Mouse (Mus musculus): Measurements from ENCODE around the gene Hs2st1.

GRCm38 (mm10) chr3:144413821-144414220 is 156.2 kb downstream of the Hs2st1 start:
- TF ChIP-seq CTCF (IDR thresholded peaks at IDR 0.05; ENCODE audit: low read depth) (no peak), EP300 (IDR thresholded peaks at IDR 0.05; ENCODE audit: low read depth) (no peak)
